Mouse (Mus musculus) lung, adult 18-20 months (tissue): ENCODE data around the gene Micu1.

Source experiments
- DNase-seq, 2 experiments: peaks; one replicate each; pipeline ENCODE4 v3.0.0; 2022; ENCODE audit warnings: mixed read lengths in 2 of 2

Gene Micu1

GRCm38 (mm10) chr10:59814505-59815155 lies 112.4 kb downstream of the Micu1 start:
- DNase-seq: peak; percentile 41 to 64

GRCm38 (mm10) chr10:59816569-59816968 lies 114.3 kb downstream of the Micu1 start:
- no peak for DNase-seq

- peak in 1 of 2 experiments; percentile 12 for DNase-seq
Observed at GRCm38 (mm10) chr10:59817528-59817927, 115.3 kb downstream of the Micu1 start.

- no peak for DNase-seq
Observed at GRCm38 (mm10) chr10:59817991-59818390, 115.7 kb downstream of the Micu1 start.

- DNase-seq: no peak
Observed at GRCm38 (mm10) chr10:59819146-59819545, 116.9 kb downstream of the Micu1 start.

- DNase-seq: no peak
Observed at GRCm38 (mm10) chr10:59820886-59821285, 118.6 kb downstream of the Micu1 start.

- DNase-seq: peak in 1 of 2 experiments; percentile 4
Observed at GRCm38 (mm10) chr10:59821334-59822066, 119.2 kb downstream of the Micu1 start.

GRCm38 (mm10) chr10:59822857-59823256 lies 120.6 kb downstream of the Micu1 start:
- DNase-seq: no peak

- peak in 1 of 2 experiments; percentile 12 for DNase-seq
Observed at GRCm38 (mm10) chr10:59825137-59825812, 123.0 kb downstream of the Micu1 start.

- no peak for DNase-seq
Observed at GRCm38 (mm10) chr10:59829886-59830285, 127.6 kb downstream of the Micu1 start.

GRCm38 (mm10) chr10:59831950-59832349 lies 129.7 kb downstream of the Micu1 start:
- no peak for DNase-seq

GRCm38 (mm10) chr10:59835301-59836155 lies 133.3 kb downstream of the Micu1 start:
- DNase-seq: no peak

- DNase-seq: no peak
Observed at GRCm38 (mm10) chr10:59837490-59837889, 135.2 kb downstream of the Micu1 start.

- no peak for DNase-seq
Observed at GRCm38 (mm10) chr10:59841434-59841833, 139.2 kb downstream of the Micu1 start.

GRCm38 (mm10) chr10:59843125-59843524 lies 140.8 kb downstream of the Micu1 start:
- no peak for DNase-seq

GRCm38 (mm10) chr10:59844686-59845085 lies 142.4 kb downstream of the Micu1 start:
- no peak for DNase-seq

- no peak for DNase-seq
Observed at GRCm38 (mm10) chr10:59846416-59846815, 144.1 kb downstream of the Micu1 start.

GRCm38 (mm10) chr10:59848079-59848877 lies 146.0 kb downstream of the Micu1 start:
- no peak for DNase-seq

GRCm38 (mm10) chr10:59848953-59849352 lies 146.7 kb downstream of the Micu1 start:
- DNase-seq: no peak

- no peak for DNase-seq
Observed at GRCm38 (mm10) chr10:59849371-59849770, 147.1 kb downstream of the Micu1 start.

- peak; percentile 37 to 52 for DNase-seq
Observed at GRCm38 (mm10) chr10:59857157-59857556, 154.9 kb downstream of the Micu1 start.

GRCm38 (mm10) chr10:59860684-59861083 lies 158.4 kb downstream of the Micu1 start:
- DNase-seq: no peak
